Mouse (Mus musculus) cerebellum, adult 2 months (tissue): ENCODE data around the gene Krtcap3.

Source experiments
- CTCF ChIP-seq: fragments of 200-500 bp; IDR thresholded peaks from 2 replicates; pipeline ENCODE4 v1.5.1; 2011; ENCODE audit warnings: low read depth, mild to moderate bottlenecking, control low read depth, low read length, moderate library complexity, borderline replicate concordance; ENCODE audit not compliant: insufficient read depth
- POLR2A ChIP-seq: fragments of 200-500 bp; IDR thresholded peaks from 2 replicates; pipeline ENCODE4 v1.6.1; 2011; ENCODE audit warnings: low read length, control low read depth, borderline replicate concordance; ENCODE audit not compliant: insufficient read depth

- no peak for TF ChIP-seq POLR2A
- no peak for TF ChIP-seq CTCF
These were observed 27.9 kb downstream of the Krtcap3 start for GRCm38 (mm10) chr5:31279245-31279988.
